Mouse (Mus musculus) adrenal gland, postnatal 10 days (tissue): ENCODE measurements around the gene Hal. TPM values are rescaled to one million over a fixed set of nuclear protein-coding genes. Genes with fewer than 3 reads are reported as not detected.
A peak's percentile ranks its signal among the peaks of the same experiment; 100 is the strongest.

Experiments used
- DNase-seq: peaks from one replicate; pipeline ENCODE4 v3.0.0; 2021; ENCODE audit warnings: mixed read lengths
- long read RNA-seq, 2 experiments: library from polyadenylated mRNA; stranded (forward); transcript quantifications; one replicate each; pipeline ENCODE4 v2.0.0; 2021
- total RNA-seq, 2 experiments: library from RNA; stranded (reverse); gene quantifications; 2 replicates each; pipeline ENCODE4 v1.2.3; 2021

Hal gene
- total RNA-seq = 10 to 100 TPM in 1 of 2 experiments, 1 to 10 TPM in 1; 3.7 to 12.2 TPM
- long read RNA-seq, experiment 1, full-length matches to known transcripts = 19 of 23 reads
- long read RNA-seq, experiment 1, partial matches to known transcripts = 3 of 23 reads
- long read RNA-seq, experiment 1, other reads (novel, unspliced or antisense) = 1 of 23 reads
- long read RNA-seq, experiment 2 = 0 reads

- peak; percentile 61 for DNase-seq
These were observed at the start of gene Hal for GRCm38 (mm10) chr10:93488066-93488827. TSS of gene Hal (plus strand) at chr10:93488768.

GRCm38 (mm10) chr10:93441501-93441900 lies 47.1 kb upstream of the Hal start:
- no peak for DNase-seq

DNA sequence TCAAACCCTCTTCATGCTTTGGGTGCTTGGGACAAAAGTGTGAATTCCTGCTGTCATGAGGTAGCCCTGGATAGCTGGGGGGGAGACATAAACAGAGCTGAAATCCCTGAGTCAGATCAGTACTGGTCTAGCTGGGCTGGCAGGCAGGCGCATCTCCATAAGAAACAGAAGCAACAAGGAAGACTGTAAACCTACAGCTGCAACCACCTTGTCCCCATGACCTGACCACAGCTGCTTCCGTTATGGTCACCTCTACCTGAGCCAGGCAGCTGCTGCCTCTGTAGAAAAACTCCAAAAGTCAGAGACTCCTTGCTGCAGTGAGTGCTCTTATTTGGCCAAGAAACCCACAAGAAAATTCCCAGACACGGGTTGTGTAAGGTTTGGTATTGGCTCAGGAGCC lies 46.4 kb upstream of the Hal start:
- no peak for DNase-seq

GRCm38 (mm10) chr10:93444407-93444806 lies 44.2 kb upstream of the Hal start:
- no peak for DNase-seq

DNA sequence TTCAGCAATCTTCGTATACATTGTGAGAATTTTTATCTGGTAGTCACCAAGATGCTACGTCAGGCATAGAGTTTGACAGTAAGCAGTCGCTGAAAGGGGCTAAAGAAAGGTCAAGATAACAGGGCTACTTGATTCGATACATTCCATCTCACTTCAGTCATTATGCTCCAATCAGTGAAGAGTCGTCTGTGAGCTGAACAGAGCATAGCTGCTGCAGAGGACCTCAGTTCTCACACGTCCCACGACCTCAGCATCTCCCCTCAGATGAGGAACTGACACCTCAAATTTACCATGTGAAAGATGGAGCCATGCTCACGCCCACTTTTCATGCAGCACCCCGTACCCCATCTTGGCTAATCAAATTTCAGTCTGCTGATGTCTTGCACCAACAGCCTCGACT lies 41.2 kb upstream of the Hal start:
- no peak for DNase-seq

DNA sequence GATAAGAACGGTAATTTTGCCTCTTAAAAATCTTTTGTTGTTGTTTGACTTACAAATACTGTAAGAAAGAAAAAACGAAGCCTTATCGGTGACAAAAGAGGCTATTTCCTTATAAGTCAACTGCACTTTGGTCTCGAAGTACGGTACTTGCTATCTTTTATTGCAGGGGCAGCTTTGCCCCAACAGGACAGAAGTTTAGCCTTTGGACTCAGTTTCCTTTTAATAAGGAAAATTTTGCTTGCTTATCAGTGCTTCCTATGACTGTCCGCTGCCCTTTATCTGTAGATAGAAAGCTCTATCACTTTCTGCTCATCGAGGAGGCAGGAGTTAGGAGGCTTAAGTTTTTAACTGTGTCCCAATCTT lies 33.9 kb upstream of the Hal start:
- DNase-seq = no peak

DNA sequence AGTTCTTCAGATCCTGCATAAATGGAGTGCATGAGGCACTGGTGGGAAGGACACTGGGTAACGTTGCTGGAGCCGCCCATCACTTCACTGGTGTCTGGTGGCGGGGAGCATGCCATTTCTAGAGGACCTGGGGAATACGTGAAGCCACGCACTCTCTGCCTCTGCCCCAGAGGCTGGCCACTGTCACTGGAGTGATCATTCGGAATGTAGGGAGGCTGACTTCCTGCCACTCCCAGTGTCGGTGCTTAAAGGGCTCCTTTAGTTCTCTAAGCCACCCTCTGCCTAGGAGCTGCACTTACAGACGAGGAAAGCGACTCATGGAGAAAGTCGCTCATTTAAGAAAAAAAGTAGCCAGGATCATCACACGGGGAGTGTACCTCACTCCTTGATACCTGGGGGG lies 28.5 kb upstream of the Hal start:
- DNase-seq = no peak

GRCm38 (mm10) chr10:93462692-93463382 lies 25.7 kb upstream of the Hal start:
- no peak for DNase-seq

DNA sequence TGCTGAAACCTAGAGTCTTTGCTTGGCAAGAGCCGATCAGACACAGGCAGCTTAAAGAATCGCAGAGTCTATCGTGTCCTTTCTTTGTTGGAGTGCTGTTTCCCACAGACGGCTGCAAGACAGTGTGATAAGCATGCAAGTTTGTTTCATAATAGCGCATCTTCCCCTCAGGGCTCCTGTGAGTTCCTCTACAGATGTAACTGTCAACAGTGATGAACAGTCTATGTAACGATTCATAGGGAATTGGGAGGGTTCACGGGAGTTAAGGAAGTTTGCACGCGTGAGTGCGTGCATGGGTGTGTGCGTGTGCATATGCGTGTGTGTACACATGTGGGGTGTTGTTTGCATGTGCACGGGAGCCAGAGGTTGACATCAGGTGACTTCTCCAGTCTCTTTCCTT lies 25.0 kb upstream of the Hal start:
- DNase-seq = no peak

- DNase-seq = no peak
These were observed 21.3 kb upstream of the Hal start for GRCm38 (mm10) chr10:93467259-93467658.

GRCm38 (mm10) chr10:93467791-93468190 lies 20.8 kb upstream of the Hal start:
- DNase-seq = no peak

GRCm38 (mm10) chr10:93471415-93471814 lies 17.2 kb upstream of the Hal start:
- DNase-seq = peak; percentile 93

DNA sequence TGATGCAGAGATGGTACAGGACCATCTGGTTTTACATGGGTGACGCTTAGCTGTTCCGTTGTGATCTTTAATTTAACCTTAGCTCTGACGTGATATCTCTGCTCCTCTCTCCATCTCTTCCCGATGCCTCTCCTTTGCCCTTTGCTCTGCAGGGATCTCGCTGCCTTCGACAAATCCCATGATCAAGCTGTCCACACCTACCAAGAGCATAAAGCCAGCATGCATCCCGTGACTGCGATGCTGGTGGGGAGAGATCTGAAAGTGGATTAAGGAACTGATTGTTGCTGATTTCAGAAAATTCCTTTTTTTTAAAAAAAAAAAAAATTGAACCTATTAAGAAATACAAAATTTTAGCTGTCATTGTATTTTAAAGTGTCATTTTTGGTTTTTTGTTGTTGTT lies 4.1 kb upstream of the Hal start:
- no peak for DNase-seq

DNA sequence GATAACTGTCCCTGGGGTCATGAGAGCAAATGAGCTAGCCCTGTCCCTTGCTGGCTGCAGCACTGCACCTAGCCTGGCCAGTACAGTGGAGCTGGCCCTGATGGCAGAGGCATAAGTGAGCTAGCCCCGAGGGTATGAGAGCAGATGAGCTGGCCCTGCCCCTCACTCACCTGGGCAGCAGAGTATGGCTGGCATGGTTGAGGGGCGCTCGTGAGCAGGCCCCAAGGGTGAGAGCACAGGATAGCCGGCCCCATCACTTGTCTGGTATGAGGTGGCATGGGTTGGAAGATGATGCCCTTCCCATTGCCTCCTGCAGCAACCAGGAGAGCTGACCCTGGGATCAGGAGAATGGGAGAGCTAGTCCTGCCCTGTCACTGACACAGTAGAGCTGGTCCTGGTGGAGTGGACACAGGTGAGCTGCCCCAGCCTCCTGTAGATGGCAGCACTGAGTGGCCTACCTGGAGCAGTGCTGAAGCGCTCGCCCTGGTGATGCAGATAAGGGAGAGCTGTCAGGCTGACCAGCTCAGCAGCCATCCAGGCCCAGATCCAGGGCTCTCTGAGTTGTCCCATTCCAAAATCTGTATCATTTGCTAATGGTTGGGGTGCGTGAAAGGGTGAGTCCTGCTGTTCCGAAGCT lies 3.4 kb upstream of the Hal start:
- peak; percentile 52 for DNase-seq

DNA sequence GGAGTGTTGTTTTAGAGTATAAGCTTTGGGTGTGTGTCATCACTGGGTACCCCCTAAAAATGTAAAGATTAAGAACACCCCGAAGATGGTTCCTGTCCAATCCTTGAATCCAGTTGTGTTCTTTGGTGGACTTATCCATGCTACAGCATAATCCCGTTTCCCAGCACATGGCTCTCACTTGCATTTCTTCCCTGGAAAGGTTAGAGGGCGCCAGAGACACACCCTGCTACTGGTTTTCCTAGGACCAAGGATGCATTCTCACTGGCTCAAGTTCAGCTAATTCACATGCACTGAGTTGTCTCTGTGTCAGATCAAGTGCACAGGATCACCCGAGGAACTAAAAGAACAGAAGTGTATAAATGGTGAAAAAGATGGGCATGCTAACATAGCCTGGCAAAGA lies 1.9 kb upstream of the Hal start:
- peak; percentile 33 for DNase-seq

- DNase-seq = peak; percentile 7
These were observed 259 bp downstream of the Hal start for GRCm38 (mm10) chr10:93488828-93489226.

- DNase-seq = no peak
These were observed 1.9 kb downstream of the Hal start for GRCm38 (mm10) chr10:93490451-93490850.

DNA sequence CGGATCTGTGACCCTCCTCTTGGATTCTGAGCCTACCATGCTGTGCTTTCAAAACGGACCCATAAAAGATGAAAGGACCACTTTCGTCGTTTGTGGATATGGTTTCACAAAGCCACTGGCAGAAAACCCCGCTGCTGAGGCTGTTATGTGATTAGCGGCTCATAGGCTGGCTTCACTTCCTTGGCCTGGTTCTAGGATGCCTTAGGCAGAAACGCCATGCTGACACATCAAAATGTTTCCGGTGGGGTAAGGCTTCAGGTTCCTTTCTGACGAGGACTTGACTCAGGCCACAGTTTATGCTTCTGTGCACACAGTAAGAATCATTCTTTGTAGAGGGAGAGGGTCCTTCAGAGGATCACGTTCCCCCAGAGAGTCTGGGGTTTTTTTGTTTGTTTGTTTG lies 12.3 kb downstream of the Hal start:
- DNase-seq = no peak

- no peak for DNase-seq
These were observed 12.8 kb downstream of the Hal start for GRCm38 (mm10) chr10:93501346-93501745.

- no peak for DNase-seq
These were observed 19.9 kb downstream of the Hal start for GRCm38 (mm10) chr10:93508383-93508970.

DNA sequence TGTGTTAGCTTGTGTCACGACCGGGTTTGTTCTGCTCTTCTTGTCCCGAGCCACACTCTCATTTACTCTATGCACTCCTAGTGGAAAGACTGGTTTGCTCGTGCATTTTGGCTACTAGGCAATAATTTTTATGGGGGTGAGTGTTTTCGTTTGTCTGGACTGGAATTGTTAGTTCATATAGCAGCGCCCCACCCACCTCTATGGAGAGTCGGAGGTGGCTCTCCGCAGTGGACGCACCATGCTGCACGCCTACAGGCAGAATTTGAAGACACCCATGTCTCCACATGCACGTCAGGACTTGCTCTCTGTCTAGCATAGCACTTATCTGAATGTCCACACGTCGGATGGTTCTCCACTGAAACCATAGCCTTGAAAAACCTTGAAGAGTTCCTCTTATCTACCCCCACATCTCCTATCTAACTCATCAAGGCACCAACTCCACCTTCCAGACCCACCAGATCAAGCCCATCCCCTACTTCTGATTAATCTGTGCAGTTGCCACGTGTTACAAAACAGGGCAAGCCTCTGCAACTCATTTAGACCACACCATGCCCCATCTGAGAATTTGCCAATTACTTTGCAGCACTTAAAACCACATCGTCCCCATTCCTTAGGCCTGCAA lies 21.1 kb downstream of the Hal start:
- DNase-seq = no peak

- no peak for DNase-seq
These were observed 26.9 kb downstream of the Hal start for GRCm38 (mm10) chr10:93515419-93515818.
